Mouse (Mus musculus): ENCODE measurements around the gene Phc2. TPM values are rescaled to one million over a fixed set of nuclear protein-coding genes. Genes with fewer than 3 reads are reported as not detected.

The Phc2 gene
- total RNA-seq, 2 experiments from 2014 or later: 47.2 to 52.7 TPM

GRCm38 (mm10) chr4:128688976-128689375 lies 34.5 kb downstream of the Phc2 start:
- DNase-seq (ENCODE audit: low spot score in 2 of 2): no peak

DNA sequence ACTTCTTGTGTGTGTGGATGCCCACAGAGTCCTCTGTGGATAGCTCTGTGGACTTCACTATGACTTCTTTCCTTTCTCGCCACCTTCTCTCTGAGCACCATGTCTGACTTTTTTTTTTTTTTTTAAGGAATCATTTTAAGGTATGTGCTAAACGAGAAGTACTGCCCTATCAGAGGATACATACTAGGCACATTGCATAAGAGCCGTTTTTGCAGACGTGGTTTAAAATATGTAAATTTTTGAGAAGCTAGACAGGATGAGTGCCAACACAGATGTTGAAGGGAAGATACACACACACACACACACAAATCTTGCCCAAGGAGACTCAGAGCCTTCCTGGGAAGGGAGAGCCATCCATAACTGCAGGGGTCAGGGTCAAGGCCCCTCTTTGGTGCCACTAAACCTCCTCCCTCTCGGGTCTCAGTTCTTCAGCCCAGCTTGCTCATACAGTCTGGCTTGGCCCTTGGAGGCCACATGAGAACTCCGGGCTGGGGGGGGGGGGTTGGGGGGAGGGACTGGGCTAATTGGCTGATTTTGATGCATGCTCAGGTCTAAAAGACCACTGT lies 35.3 kb downstream of the Phc2 start:
- no peak for DNase-seq (ENCODE audit: low spot score in 2 of 2)

- no peak for DNase-seq (ENCODE audit: low spot score in 2 of 2)
These were observed 36.7 kb downstream of the Phc2 start for GRCm38 (mm10) chr4:128691195-128691594.

DNA sequence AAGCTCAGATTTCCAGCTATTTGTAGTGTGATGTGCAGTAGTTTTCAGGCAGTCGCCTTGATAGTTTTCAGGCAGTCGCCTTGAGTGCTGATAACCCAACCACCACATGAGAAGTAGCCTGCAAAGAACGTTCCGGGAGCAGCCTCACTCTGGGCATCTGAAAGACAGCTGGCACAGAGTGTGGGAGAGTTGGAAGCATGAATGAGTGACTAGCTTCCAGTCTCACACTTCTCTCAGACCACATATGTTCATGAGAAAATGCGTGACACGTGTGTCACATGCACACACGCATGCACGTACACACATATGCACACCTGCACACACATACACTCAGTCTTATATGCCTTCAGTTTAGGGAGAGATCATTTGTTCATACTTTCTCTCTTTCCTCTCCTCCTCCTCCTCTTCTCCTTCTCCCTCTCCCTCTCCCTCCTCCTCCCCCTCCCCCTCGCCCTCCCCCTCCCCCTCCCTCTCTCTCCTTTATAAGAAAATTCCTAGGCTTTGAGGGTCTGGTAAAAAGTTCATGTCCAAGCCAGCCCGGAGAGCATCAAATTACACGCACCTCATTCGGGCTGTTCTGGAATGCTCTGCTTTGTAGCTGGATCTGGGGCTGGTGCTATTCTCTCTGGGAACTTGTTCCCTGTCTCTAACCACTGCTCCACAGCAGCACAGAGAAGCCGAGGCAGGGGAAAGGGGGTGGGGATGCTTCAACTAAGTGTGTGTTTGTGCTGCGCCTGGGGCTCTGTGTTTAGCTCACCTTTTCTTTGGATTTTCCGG lies 37.8 kb downstream of the Phc2 start:
- peak in 1 of 2 experiments; percentile 13 for DNase-seq (ENCODE audit: low spot score in 2 of 2)

DNA sequence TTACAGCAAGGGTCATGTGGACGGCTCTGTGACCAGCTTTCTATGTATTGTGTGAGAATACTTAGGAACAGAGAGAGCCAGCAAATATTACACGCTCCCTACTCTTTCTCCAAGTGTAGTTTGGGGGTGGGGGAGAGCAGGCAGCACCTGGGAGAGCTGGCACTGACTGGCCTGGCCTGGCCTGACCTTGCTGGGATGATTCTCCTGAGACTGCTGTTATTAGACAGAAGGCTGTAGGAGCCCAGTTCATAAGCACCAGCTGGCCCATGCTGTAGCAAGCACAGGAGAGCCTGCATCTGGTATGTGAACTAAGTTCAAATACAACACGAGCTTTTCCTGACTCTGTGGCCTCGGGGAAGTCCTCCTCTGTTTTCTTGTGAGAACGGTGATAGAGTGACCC lies 38.7 kb downstream of the Phc2 start:
- DNase-seq (ENCODE audit: low spot score in 2 of 2): no peak

DNA sequence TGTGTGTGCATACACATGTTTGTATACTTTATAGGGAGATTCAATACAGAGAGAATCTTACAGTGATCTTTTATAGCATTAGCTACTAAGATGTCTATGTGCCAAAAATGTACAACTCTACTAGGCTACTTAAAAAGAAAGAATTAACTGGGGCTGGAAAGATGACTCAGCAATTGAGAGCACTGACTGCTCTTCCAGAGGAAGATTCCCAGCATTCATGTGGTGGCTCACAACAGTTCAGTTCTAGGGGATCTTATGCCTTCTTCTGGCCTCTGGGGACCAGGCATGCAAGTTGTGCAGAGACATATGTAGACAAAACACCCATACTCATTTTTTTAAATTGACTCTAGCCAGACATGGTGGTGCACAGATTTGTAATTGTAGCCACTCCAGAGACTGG lies 39.8 kb downstream of the Phc2 start:
- no peak for DNase-seq (ENCODE audit: low spot score in 2 of 2)

- no peak for DNase-seq (ENCODE audit: low spot score in 2 of 2)
These were observed 40.6 kb downstream of the Phc2 start for GRCm38 (mm10) chr4:128695149-128695548.

DNA sequence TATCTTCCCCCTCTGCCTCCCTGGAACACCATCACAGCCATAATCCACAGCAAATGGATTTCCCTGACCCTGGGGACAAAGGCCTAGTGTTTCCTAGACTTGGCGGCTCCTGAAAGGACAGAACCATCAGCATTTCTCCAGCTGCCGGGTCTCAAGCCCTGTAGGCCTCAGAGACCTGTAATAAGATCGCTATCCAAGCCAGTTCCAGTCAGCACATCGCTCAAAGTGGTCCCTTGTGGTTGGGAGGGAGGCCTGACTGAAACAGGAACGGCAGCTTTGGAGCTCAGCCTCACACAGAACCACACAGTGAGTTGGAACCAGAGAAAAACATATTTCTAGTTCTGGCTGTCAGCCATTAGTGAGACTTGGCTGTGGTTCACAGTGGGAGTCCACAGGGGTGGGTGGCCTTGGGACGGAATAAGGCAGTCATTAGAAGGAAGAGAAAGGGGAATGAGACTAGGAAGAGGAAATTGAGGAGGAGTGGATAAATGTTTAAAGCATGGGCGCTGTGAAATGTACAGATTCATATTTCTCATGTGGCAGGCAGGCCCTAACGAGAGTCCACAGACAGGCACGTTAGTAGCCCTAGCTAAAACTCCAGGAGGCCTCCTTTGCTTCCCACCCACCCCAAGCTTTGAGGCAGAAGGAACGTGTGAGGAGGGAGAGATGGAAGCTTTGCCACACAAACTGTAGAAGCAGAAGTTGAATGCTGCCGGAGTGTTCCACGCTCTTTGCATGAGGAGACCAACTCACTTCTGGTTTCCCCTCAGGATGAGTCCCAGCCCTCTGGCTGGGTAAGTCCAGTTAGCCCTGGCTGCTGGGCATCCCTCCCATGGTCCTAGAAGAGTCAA lies 43.7 kb downstream of the Phc2 start:
- peak; percentile 53 to 80 for DNase-seq (ENCODE audit: low spot score in 2 of 2)

GRCm38 (mm10) chr4:128699916-128700315 lies 45.4 kb downstream of the Phc2 start:
- DNase-seq (ENCODE audit: low spot score in 2 of 2): no peak

DNA sequence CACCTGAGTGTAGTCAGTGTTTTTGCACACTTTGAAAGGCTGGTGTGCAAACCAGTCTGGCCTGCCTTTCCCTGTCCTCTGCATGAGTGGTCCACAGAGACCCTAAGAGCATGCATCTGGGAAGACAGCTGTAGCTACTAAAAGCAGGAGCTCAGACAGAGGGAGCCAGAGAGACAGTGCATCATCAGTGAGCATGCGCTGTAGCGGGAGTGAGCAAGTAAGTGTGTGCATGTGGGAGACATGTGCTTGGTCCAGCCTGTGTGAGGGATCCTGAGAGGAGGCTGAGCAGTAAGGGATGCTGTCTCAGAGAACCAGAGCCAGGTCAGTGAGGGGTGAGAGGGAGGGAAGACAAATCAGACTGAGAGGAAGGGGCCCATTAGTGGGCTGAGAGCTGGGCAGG lies 46.0 kb downstream of the Phc2 start:
- DNase-seq (ENCODE audit: low spot score in 2 of 2): no peak

DNA sequence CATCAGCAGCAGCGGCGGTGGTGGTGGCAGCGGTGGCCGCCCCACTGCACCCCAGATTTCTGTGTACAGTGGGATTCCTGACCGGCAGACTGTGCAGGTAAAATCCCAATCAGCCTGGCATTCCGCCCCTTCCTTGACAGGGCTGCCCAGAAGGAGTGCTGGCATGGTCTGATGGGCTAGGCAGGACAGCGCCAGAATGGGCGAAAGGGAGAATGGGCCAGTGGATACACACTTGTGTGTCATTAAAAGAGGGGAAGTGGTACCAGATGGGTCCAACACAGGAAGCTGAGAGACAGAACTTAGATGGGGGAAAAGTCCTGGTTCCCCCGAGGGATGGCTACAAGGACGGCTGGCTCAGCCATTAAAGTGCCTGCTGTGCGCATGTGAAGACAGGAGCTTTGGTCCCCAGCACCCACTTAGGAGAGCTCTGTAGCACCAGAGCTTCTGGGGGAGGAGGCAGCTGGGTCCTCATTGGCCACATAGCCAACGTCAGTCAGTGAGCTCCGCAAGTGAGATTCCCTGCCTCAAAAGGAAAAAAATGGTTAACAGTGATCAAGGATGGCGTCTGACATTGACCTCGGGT lies 50.7 kb downstream of the Phc2 start:
- no peak for DNase-seq (ENCODE audit: low spot score in 2 of 2)

GRCm38 (mm10) chr4:128706626-128707025 lies 52.1 kb downstream of the Phc2 start:
- no peak for DNase-seq (ENCODE audit: low spot score in 2 of 2)

GRCm38 (mm10) chr4:128707384-128707783 lies 52.9 kb downstream of the Phc2 start:
- DNase-seq (ENCODE audit: low spot score in 2 of 2): no peak

DNA sequence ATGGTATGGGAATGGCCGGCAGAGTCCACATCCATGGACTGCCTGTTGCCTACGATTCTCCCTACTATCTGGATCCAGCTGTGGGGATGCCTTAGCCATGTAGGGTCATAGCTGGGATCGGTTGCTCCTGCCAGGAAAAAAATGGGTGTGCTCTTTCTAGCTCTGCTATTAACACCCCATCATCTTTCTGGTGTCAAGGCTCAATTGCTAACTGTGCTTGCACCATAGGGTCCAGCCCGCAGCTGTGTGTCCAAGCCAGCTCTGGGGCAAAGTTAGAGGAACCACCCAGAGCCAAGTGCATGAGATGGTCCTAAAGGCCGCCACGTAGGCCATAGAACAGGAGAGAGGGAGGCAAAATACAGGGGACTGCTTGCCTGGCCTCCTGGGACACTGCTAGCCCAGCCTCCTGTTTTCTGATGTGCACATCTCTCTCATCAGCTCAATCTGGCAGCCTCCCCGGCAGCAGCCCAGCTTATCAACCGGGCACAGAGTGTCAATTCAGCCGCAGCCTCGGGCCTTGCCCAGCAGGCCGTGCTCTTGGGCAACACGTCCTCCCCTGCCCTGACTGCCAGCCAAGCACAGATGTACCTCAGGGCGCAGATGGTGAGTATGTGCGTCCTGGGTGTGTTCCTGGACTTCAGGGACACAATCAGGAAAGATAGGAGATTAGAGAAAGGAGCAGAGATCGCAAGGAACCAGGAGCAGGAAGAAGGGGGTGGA lies 54.7 kb downstream of the Phc2 start:
- no peak for DNase-seq (ENCODE audit: low spot score in 2 of 2)

GRCm38 (mm10) chr4:128709781-128710166 lies 55.3 kb downstream of the Phc2 start:
- DNase-seq (ENCODE audit: low spot score in 2 of 2): no peak

DNA sequence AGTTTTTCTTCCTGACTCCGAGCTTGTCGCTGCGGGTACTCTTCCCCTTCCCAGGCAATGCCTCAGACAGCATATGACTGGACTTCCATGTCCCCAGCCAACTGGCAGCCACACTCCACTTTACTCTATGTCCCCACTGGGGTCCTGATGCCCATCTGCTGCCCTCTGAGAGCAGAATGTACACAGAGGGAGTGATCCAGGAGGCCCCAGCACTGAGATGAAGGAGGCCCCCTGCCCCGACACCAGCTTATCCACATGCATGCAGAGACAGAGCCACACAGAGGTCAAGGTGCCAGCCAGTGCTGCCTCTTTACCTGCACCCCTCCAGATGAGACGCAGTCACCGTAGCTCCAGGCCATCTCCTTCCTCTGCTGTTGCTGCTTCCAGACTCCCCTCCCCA lies 55.8 kb downstream of the Phc2 start:
- DNase-seq (ENCODE audit: low spot score in 2 of 2): no peak

DNA sequence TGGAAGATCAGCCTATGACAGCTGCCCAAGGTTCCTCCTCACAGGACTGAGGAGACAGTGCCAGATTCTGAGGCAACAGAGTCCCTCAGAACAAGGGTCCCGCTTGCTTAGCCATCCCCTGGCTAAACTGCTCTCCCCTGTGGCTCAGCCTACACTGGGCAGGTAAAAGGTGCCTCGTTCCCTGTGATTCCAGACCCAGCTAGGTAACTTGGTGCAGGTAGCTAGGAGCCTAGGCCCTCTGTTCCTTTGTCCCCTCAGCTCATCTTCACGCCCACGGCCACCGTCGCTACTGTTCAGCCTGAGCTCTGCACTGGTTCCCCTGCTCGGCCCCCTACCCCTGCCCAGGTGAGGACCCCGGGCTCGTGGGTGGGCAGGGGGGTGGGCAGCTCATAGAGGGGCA lies 56.3 kb downstream of the Phc2 start:
- DNase-seq (ENCODE audit: low spot score in 2 of 2): no peak

DNA sequence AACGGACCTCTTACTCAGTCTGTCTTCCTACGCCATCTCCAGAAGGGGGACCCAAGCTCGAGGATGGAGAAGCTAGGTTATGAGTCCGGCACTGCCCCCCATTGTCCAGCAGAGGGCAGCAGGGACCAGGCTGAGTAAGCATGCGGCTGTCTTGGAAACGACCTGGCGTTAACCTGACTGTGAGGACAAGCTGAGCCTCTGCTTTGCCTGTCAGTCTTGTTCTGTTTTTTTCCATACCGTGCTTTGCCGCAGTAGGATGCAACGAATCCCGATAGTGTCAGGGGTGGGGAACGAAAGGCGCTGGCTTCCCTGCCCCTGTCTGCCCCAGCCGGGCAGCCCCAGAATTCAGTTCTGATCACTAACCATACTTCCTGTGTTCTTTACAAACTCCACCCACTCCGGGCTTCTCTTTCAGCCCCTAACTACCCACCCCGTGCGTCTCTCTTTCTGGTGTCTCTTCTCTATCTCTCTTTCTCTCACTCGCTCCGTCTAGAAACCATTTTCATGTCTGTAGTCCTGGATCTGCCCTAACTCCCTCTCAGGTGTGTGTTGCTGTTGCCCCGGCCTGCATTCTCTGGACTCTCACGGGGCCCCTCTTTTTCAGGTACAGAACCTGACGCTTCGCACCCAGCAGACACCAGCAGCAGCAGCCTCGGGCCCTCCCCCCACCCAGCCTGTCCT lies 57.1 kb downstream of the Phc2 start:
- peak; percentile 78 to 88 for DNase-seq (ENCODE audit: low spot score in 2 of 2)

DNA sequence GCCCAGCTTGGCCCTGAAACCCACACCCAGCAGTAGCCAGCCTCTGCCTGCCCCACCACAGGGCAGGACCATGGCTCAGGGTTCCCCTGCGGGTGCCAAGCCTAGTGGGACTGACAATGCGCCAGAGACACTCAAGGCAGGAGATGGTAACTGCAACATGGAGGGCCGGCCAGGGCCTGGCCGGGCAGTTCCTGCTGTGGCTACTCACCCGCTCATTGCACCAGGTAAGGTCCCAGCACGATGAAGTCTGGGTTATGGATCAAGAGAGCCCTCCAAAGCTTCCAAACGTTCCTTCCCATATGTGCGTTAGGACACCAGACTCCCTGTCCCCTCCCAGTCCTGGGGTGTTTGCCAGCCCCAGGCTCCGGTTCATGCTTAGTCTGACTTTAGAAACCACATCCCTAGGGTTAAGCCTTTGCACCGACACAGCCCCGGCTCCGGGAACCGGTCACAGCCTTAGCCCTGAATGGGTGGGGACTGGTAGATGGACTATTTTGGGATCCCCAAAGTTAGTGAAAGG lies 57.7 kb downstream of the Phc2 start:
- DNase-seq (ENCODE audit: low spot score in 2 of 2): no peak

DNA sequence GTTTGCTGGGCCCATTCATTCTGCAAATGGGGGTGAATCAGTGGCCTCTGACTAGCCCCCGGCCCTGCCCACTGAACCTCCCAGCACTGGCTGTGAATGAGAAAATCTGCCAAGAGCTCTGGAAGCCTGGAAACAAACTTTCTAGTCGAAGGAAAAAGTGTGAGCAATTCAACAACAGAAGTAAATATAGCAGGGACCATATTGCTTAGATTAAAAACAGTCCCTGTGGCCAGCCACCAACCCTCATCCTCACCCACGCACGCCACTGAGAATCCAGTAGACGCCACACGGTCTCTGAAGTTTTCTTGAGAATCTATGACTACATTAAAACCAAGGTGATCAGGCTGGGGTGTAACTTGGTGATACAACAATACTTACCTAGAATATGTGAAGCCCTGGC lies 58.4 kb downstream of the Phc2 start:
- DNase-seq (ENCODE audit: low spot score in 2 of 2): no peak

Data from gastrocnemius, postnatal 4 days (tissue).